Mouse (Mus musculus) lung, postnatal 0 days (tissue): ENCODE measurements around the gene Slc16a3. TPM values are rescaled to one million over a fixed set of nuclear protein-coding genes. Genes with fewer than 3 reads are reported as not detected.

ENCODE experiments used
- ATAC-seq: fragments of 200-750 bp; cut with Nextera tagmentation; 2 replicates; pipeline ENCODE4 v1.8.0; 2017; ENCODE audit warnings: moderate library complexity
- DNase-seq: peaks from one replicate; pipeline ENCODE4 v3.0.0-alpha.2; 2016; ENCODE audit warnings: low spot score
- H3K27ac ChIP-seq: fragments of 300-500 bp; sonication (generic); 2 replicates; pipeline ENCODE4 v1.5.1; 2014; ENCODE audit warnings: antibody characterized with exemption, mild to moderate bottlenecking, low read length, mixed read lengths
- H3K27me3 ChIP-seq: fragments of 300-500 bp; sonication (generic); replicated peaks from 2 replicates; pipeline ENCODE4 v1.6.1; 2014; ENCODE audit warnings: low read length, mixed read lengths; ENCODE audit not compliant: insufficient read depth
- H3K36me3 ChIP-seq: fragments of 300-500 bp; sonication (generic); 2 replicates; pipeline ENCODE4 v1.6.1; 2014; ENCODE audit warnings: low read length, mixed read lengths; ENCODE audit not compliant: insufficient read depth
- H3K4me1 ChIP-seq: fragments of 300-500 bp; sonication (generic); 2 replicates; pipeline ENCODE4 v1.6.1; 2014; ENCODE audit warnings: antibody characterized with exemption, low read depth, low read length, mixed read lengths; ENCODE audit not compliant: insufficient read depth
- H3K4me2 ChIP-seq: fragments of 300-500 bp; sonication (generic); replicated peaks from 2 replicates; pipeline ENCODE4 v1.6.1; 2014; ENCODE audit warnings: low read depth, mild to moderate bottlenecking, low read length, moderate library complexity, mixed read lengths
- H3K4me3 ChIP-seq: fragments of 300-500 bp; sonication (generic); 2 replicates; pipeline ENCODE4 v1.5.1; 2014; ENCODE audit warnings: low read depth, low read length
- H3K9ac ChIP-seq: fragments of 300-500 bp; sonication (generic); replicated peaks from 2 replicates; pipeline ENCODE4 v1.6.1; 2014; ENCODE audit warnings: low read depth, mild to moderate bottlenecking
- H3K9me3 ChIP-seq: fragments of 300-500 bp; sonication (generic); 2 replicates; pipeline ENCODE4 v1.6.1; 2016; ENCODE audit warnings: low read length, mixed read lengths
- CTCF ChIP-seq: IDR thresholded peaks from 2 replicates; pipeline ENCODE4 v1.5.1; 2016; ENCODE audit warnings: antibody characterized with exemption, mild to moderate bottlenecking
- EP300 ChIP-seq: IDR thresholded peaks from 2 replicates; pipeline ENCODE4 v1.6.1; 2016; ENCODE audit warnings: antibody characterized with exemption, mild to moderate bottlenecking, control low read depth
- WGBS: fragments of 180-500 bp; shearing (Covaris S2); extraction: QIAGEN DNeasy Blood & Tissue Kit; methylation state at CpG from one replicate; pipeline ENCODE4 v1.1.7; 2014; 5-methylcytosine and 5-hydroxymethylcytosine counted together
- polyA plus RNA-seq: library from polyadenylated mRNA; unstranded; fragments of >200 nt; fragmentation: Nextera tagmentation; extraction: Ambion mirVana; gene quantifications from 2 replicates; pipeline ENCODE4 v1.2.1, GENCODE M21; 2015

Slc16a3 gene
- polyA plus RNA-seq, 1 experiment from 2014 or later: 10.0 TPM

DNA sequence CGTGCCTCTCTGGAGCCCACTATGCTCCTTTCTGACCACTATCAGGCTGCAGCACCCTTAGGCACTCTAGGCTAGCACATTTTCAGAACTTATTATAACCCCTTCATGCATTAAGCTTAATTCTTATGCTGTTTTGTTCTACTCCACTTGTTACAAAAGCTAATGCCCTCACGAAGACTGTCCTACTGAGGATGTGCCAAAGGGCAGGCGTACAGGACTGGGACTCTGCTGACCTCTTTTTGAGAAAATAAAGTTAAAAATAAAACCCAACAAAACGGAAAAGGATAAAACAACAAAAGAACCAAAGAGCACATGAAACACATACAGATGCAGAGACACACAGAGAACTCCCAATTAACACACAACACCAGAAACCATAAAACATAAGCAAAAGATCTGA is 33.4 kb downstream of the Slc16a3 start:
- H3K4me2 ChIP-seq: no peak overlapping the region
- no peak for DNase-seq
- no peak overlapping the region for H3K9ac ChIP-seq
- no peaks in the 10 kb centered on the region for H3K9me3 ChIP-seq
- TF ChIP-seq EP300 (no peak), CTCF (no peak)
- no peak for ATAC-seq
- H3K27me3 ChIP-seq: no peaks in the 10 kb centered on the region
- H3K4me3 ChIP-seq: no peak overlapping the region
- H3K36me3 ChIP-seq: peaks cover 33% of the 10 kb centered on the region
- peaks cover 5% of the 10 kb centered on the region; the same call in 1 of the 2 replicates for H3K4me1 ChIP-seq
- no peak overlapping the region for H3K27ac ChIP-seq
- whole genome bisulfite sequencing: 77% methylated on average over 4 of the region's 4 CpGs

DNA sequence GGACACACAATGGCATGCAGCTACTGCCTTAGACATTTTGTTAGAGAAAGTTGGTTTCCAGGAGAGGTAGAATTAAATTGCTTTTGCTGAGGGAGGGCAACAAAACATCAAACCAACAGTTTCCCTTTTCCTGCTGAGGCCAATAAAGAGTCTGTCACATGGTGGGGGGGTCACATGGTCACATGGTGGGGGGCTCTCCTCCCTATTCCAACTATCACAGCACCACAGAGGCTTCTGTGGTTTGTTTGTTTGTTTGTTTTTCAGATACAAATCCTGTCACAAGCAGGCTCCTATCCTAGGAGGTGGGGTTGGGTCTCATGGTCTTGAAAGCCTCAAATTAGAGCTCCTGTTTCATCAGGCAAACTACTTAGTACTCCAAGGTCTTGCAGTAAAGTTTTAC is 34.2 kb downstream of the Slc16a3 start:
- ATAC-seq: no peak
- H3K36me3 ChIP-seq: peaks cover 33% of the 10 kb centered on the region

DNA sequence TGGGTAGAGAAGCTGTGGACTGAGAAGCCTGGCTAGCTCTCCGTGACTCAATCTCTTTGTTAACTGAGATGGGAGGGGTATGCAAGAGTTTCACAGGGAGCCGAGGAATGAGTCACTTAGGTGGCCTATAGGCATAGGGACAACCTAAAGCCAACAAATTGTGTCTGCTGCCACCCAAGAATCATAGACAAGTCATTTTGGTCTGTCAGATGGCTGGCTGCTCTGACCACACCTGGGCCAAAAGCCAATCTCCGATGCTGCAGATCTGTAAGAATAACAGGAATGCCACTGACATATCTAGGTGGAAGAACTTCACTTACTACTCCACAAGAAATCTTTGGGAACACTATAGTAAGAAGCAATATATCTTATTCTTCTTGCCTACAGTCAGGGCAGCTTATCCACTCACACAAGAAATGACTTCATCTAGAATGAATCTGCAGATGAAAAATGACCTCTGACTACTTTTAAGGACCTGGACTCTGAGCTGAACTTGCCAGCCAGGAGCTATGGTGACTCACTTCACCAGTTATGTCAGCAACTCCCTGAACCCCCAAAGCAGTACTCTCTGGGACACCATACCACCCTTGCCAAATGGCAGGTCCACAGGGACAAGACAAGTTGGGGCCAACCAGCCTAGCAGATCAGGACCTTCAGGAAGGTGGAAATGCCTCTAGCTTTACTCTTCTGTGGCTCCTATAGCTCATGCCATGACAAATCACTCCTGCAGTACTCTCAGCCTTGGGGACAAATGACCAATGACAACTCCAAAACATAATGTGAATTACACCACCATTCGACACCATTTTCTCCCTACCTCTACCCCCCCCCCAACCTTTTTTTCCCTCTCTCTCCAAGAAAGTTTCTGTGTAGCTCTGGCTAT is 36.4 kb downstream of the Slc16a3 start:
- Histone ChIP-seq H3K4me2 (no peak overlapping the region), H3K4me1 (peaks cover 16% of the 10 kb centered on the region), H3K27me3 (no peaks in the 10 kb centered on the region), H3K9me3 (no peaks in the 10 kb centered on the region), H3K9ac (no peak overlapping the region), H3K36me3 (peaks cover 24% of the 10 kb centered on the region), H3K4me3 (no peak overlapping the region), H3K27ac (no peak overlapping the region)
- no peak for ATAC-seq
- WGBS: 56% methylated on average over 4 of the region's 4 CpGs
- no peak for DNase-seq
- TF ChIP-seq EP300 (no peak), CTCF (no peak)

More for the DNA sequence above, 34.2 kb downstream of the Slc16a3 start:
- Histone ChIP-seq H3K4me2 (no peak overlapping the region), H3K4me1 (peaks cover 5% of the 10 kb centered on the region; the same call in 1 of the 2 replicates), H3K4me3 (no peak overlapping the region), H3K27ac (no peak overlapping the region), H3K9me3 (no peaks in the 10 kb centered on the region), H3K27me3 (no peaks in the 10 kb centered on the region), H3K9ac (no peak overlapping the region)
- no peak for DNase-seq
- TF ChIP-seq EP300: no peak
- no peak for TF ChIP-seq CTCF

DNA sequence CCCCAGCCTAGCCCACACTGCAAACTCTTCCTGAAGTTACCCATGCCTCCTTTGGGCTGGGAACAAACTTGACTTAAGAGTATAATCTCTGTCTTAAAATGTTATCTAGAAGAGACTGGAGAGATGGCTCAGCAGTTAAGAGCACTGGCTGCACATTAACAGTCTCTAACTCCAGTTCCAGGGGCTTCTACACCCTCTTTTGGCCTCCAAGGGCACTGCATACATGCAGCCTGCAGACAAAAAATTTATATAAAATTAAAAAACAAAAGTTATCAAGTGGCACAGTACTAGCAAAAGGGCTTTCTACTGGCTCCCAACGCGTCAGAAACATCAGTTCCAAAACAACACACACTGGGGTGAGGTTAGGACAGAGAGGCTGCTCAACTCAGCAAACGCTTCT is 39.3 kb downstream of the Slc16a3 start:
- Histone ChIP-seq H3K27me3 (no peaks in the 10 kb centered on the region), H3K9ac (no peak overlapping the region), H3K4me2 (no peak overlapping the region), H3K4me1 (peaks cover 24% of the 10 kb centered on the region), H3K36me3 (peaks cover 7% of the 10 kb centered on the region), H3K4me3 (no peak overlapping the region), H3K27ac (no peak overlapping the region), H3K9me3 (no peaks in the 10 kb centered on the region)
- ATAC-seq (no peak), DNase-seq (no peak)
- 68% methylated on average over 3 of the region's 3 CpGs for WGBS
- TF ChIP-seq EP300: no peak
- TF ChIP-seq CTCF: peak; percentile 23

- Histone ChIP-seq H3K4me3 (no peak overlapping the region), H3K27ac (no peak overlapping the region), H3K9me3 (no peaks in the 10 kb centered on the region), H3K9ac (0 out of 2 replicates have a peak overlapping the region, but pooled peaks have one; percentile 16), H3K27me3 (no peaks in the 10 kb centered on the region), H3K4me1 (peaks cover 24% of the 10 kb centered on the region), H3K36me3 (peaks cover under 1% of the 10 kb centered on the region; the same call in 1 of the 2 replicates), H3K4me2 (peak overlapping the region; percentile 32)
- ATAC-seq: no peak
- TF ChIP-seq EP300: no peak
- no peak for TF ChIP-seq CTCF
- 53% methylated on average over 4 of the region's 4 CpGs for WGBS
- no peak for DNase-seq
These were observed 40.1 kb downstream of the Slc16a3 start for GRCm38 (mm10) chr11:120988410-120988809.

GRCm38 (mm10) chr11:120989523-120989922 is 41.2 kb downstream of the Slc16a3 start:
- ATAC-seq (no peak), DNase-seq (peak; percentile 36)
- no peak for TF ChIP-seq CTCF
- TF ChIP-seq EP300: no peak
- Histone ChIP-seq H3K27ac (peak overlapping the region; percentile 99; the same call in 1 of the 2 replicates), H3K4me1 (peaks cover 21% of the 10 kb centered on the region), H3K9me3 (no peaks in the 10 kb centered on the region), H3K4me2 (peak overlapping the region; percentile 70), H3K36me3 (no peaks in the 10 kb centered on the region), H3K9ac (peak overlapping the region; percentile 100), H3K4me3 (peak overlapping the region; percentile 100), H3K27me3 (no peaks in the 10 kb centered on the region)
- 0% methylated on average over 1 of the region's 1 CpGs for WGBS
